Comparison of ENCODE assay signal across 9 mouse cellular contexts in the genomic region with DNA sequence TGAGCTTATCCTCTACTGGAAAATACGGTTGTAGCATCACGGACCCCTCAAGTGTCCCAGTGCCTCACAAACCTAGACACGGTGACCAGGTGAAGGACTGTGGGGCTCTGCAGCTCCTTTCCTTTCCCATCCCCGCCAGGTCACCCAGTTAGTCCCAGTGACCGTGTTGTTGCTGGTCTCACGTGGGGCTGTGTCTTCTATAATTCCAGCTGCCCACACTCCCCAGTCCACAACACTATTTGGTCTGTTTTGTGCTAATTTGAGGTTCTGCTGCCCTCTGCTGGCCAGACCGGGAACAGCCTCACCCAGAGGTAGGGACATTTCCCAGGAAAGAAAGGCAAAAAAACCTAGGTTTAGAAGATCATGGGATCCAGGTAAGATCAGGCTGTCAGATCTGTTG.
DNase-seq lines count a peak whose midpoint lies in the region; ATAC-seq and TF ChIP-seq lines count a peak whose summit lies in the region.
"Had no signal": no experiment of that assay in that cellular context is flagged by ENCODE, and none has a peak within 500 bp of the region (broad histone marks: within the 10 kb centered on the region; RNA-seq: fewer than 3 reads in every experiment).

No protein-coding gene starts in this region.

- TF ChIP-seq POLR2A in bone marrow, adult 2 months (IDR thresholded peaks at IDR 0.05; ENCODE audit: borderline replicate concordance, control insufficient read depth, low read depth, low read length), result no peak

- H3K9ac ChIP-seq in embryonic facial prominence, embryonic 14.5 days (ENCODE audit: low read depth, low read length), result no peak overlapping the region
- H3K9ac ChIP-seq: heart, embryonic 15.5 days had no signal

- no peaks in the 10 kb centered on the region for H3K9me3 ChIP-seq in E14TG2a.4 (ENCODE audit: low read length)
- no peaks in the 10 kb centered on the region for H3K9me3 ChIP-seq in embryonic facial prominence, embryonic 14.5 days (ENCODE audit: control insufficient read depth, low read length)
- H3K9me3 ChIP-seq: heart, embryonic 15.5 days had no signal

- H3K4me3 ChIP-seq in E14TG2a.4 (replicated peaks; ENCODE audit: low read length), result no peak overlapping the region
- no peak overlapping the region for H3K4me3 ChIP-seq in bone marrow, adult 2 months (replicated peaks; ENCODE audit: control insufficient read depth, low read depth, low read length)
- H3K4me3 ChIP-seq in embryonic facial prominence, embryonic 14.5 days (ENCODE audit: low read depth, low read length), result no peak overlapping the region
- H3K4me3 ChIP-seq: heart, embryonic 15.5 days had no signal

- H3K27me3 ChIP-seq in E14TG2a.4 (ENCODE audit: insufficient read depth, low read length), result no peaks in the 10 kb centered on the region
- no peaks in the 10 kb centered on the region for H3K27me3 ChIP-seq in embryonic facial prominence, embryonic 14.5 days (replicated peaks; ENCODE audit: control insufficient read depth, insufficient read depth, low read length)

- H3K36me3 ChIP-seq in E14TG2a.4 (ENCODE audit: insufficient read depth, low read length), result peaks cover 6% of the 10 kb centered on the region
- peaks cover 7% of the 10 kb centered on the region; the same call in 1 of the 2 replicates for H3K36me3 ChIP-seq in embryonic facial prominence, embryonic 14.5 days (ENCODE audit: control insufficient read depth, insufficient read depth, low read length)
- H3K36me3 ChIP-seq: heart, embryonic 15.5 days had no signal

- peak; percentile 95 for TF ChIP-seq CTCF in E14TG2a.4 (conservative IDR thresholded peaks at IDR 0.05; ENCODE audit: low read length)
- TF ChIP-seq CTCF in bone marrow, adult 2 months (IDR thresholded peaks at IDR 0.05; ENCODE audit: control insufficient read depth, insufficient read depth, low read length), result peak; percentile 94

- peaks cover 7% of the 10 kb centered on the region for H3K4me1 ChIP-seq in E14TG2a.4 (replicated peaks; ENCODE audit: low read depth, low read length)
- no peaks in the 10 kb centered on the region for H3K4me1 ChIP-seq in bone marrow, adult 2 months (ENCODE audit: control insufficient read depth, insufficient read depth, low read length)
- no peaks in the 10 kb centered on the region for H3K4me1 ChIP-seq in embryonic facial prominence, embryonic 14.5 days (ENCODE audit: control insufficient read depth, insufficient read depth, low read length)

- intact Hi-C loops in heart, postnatal 36 days (cut with DNase I), result loop anchor here (2.0 to 10.0 kb wide), 3 partner anchors 57 to 555 kb away; no protein-coding TSS in a partner anchor

- no peak overlapping the region for H3K4me2 ChIP-seq in embryonic facial prominence, embryonic 14.5 days (ENCODE audit: low read depth, low read length)
- H3K4me2 ChIP-seq: heart, embryonic 15.5 days had no signal

- WGBS in bone marrow, adult 2 months, result 39% methylated on average over 7 of the region's 7 CpGs
- 38% methylated on average over 7 of the region's 7 CpGs for WGBS in embryonic facial prominence, embryonic 14.5 days

- DNase-seq in embryonic facial prominence, embryonic 14.5 days (ENCODE audit: low spot score), result peak; percentile 59
- DNase-seq in heart, postnatal 36 days, result peak; percentile 85 to 94
- peak; percentile 66 to 90 for DNase-seq in layer of hippocampus, adult 8-10 months (ENCODE audit: low spot score in 2 of 2)
- DNase-seq in lung, postnatal 14 days, result peak; percentile 88
- peak; percentile 43 for DNase-seq in retina, adult 2 months (ENCODE audit: low read depth, low spot score)
- DNase-seq in thymus, postnatal 36 days, result peak; percentile 64 to 75

- H3K27ac ChIP-seq in bone marrow, adult 2 months (ENCODE audit: control insufficient read depth, insufficient read depth, low read depth, low read length, poor library complexity), result no peak overlapping the region
- H3K27ac ChIP-seq in embryonic facial prominence, embryonic 14.5 days (replicated peaks; ENCODE audit: low read depth, low read length), result no peak overlapping the region
- H3K27ac ChIP-seq: heart, embryonic 15.5 days had no signal

- peak; percentile 38 for ATAC-seq in embryonic facial prominence, embryonic 14.5 days (ENCODE audit: low read depth)
